Mouse (Mus musculus): Measurements from ENCODE around the gene P2ry12. TPM values are rescaled to one million over a fixed set of nuclear protein-coding genes. Genes with fewer than 3 reads are reported as not detected.

Gene P2ry12
- polyA plus RNA-seq, 2 experiments: 1.2 to 1.9 TPM

DNA sequence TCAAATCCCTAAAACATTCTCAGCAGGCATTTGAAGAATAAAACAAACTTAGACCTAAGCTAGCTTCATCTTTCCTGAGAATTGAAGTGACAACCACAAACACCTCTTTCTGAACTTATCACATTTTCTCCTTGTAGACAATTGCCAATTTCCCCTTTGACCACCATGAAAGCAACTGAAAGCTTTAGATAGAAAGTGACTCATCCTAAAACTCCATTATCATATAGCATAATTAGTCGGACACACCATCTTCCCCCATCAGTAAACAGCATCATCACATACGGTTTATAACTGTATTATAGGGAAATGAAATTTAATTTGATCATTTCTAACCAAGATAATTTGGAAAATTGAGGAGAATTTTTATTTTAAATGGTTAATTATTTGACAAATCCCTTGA, 40.4 kb downstream of the P2ry12 start:
- Histone ChIP-seq H3K9me3 (ENCODE audit: control insufficient read depth, low read length) (no peaks in the 10 kb centered on the region), H3K36me3 (replicated peaks; ENCODE audit: control insufficient read depth, insufficient read depth, low read depth) (no peaks in the 10 kb centered on the region), H3K27ac (no peak overlapping the region), H3K4me2 (ENCODE audit: low read depth) (no peak overlapping the region), H3K4me1 (replicated peaks; ENCODE audit: control insufficient read depth in 2 of 2, insufficient read depth in 2 of 2, low read length in 1 of 2) (no peaks in the 10 kb centered on the region), H3K9ac (replicated peaks) (no peak overlapping the region), H3K27me3 (ENCODE audit: control insufficient read depth, insufficient read depth, low read length) (no peaks in the 10 kb centered on the region), H3K4me3 (ENCODE audit: insufficient read depth in 1 of 2, low read depth in 2 of 2, low read length in 2 of 2) (no peak overlapping the region)
- TF ChIP-seq EP300 (IDR thresholded peaks at IDR 0.05; ENCODE audit: low read depth): no peak
- TF ChIP-seq CTCF (IDR thresholded peaks at IDR 0.05; ENCODE audit: low read depth): no peak
- DNase-seq (ENCODE audit: low read depth in 3 of 3, low spot score in 3 of 3) (no peak), ATAC-seq (ENCODE audit: insufficient read depth) (no peak)
- WGBS (ENCODE audit: insufficient replicate concordance): 38% methylated on average over 2 of the region's 2 CpGs

DNA sequence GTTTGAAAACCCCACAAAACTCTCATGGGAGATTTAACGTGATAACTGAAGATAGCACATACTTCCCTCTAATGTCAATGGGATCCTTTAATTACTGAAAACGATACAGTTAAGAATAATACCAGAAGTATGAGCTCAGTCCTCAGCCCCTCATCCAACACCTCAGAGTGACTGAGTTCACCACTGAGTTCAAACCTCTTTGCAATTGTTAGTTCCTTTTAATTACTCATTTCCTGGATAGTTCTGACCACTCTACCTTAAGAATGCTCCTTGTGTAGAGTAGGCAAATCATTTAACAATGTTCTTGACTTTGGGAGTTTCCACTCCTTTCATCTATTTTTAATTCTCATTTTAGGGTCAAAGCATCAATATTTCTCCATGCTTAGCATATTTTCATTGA, 43.3 kb downstream of the P2ry12 start:
- H3K27ac ChIP-seq: no peak overlapping the region
- no peaks in the 10 kb centered on the region for H3K36me3 ChIP-seq (replicated peaks; ENCODE audit: control insufficient read depth, insufficient read depth, low read depth)
- no peaks in the 10 kb centered on the region for H3K27me3 ChIP-seq (ENCODE audit: control insufficient read depth, insufficient read depth, low read length)
- 66% methylated on average over 2 of the region's 2 CpGs for WGBS (ENCODE audit: insufficient replicate concordance)
- H3K4me1 ChIP-seq (replicated peaks; ENCODE audit: control insufficient read depth in 2 of 2, insufficient read depth in 2 of 2, low read length in 1 of 2): no peaks in the 10 kb centered on the region
- no peak overlapping the region for H3K9ac ChIP-seq (replicated peaks)
- H3K4me3 ChIP-seq (ENCODE audit: insufficient read depth in 1 of 2, low read depth in 2 of 2, low read length in 2 of 2): no peak overlapping the region
- no peak for TF ChIP-seq CTCF (IDR thresholded peaks at IDR 0.05; ENCODE audit: low read depth)
- DNase-seq (ENCODE audit: low read depth in 3 of 3, low spot score in 3 of 3) (no peak), ATAC-seq (ENCODE audit: insufficient read depth) (no peak)
- no peak overlapping the region for H3K4me2 ChIP-seq (ENCODE audit: low read depth)
- H3K9me3 ChIP-seq (ENCODE audit: control insufficient read depth, low read length): no peaks in the 10 kb centered on the region

- no peak overlapping the region for H3K27ac ChIP-seq
- no peaks in the 10 kb centered on the region for H3K4me1 ChIP-seq (replicated peaks; ENCODE audit: control insufficient read depth in 2 of 2, insufficient read depth in 2 of 2, low read length in 1 of 2)
- H3K4me2 ChIP-seq (ENCODE audit: low read depth): no peak overlapping the region
- TF ChIP-seq EP300 (IDR thresholded peaks at IDR 0.05; ENCODE audit: low read depth) (no peak), CTCF (IDR thresholded peaks at IDR 0.05; ENCODE audit: low read depth) (no peak)
- no peak for DNase-seq (ENCODE audit: low read depth in 3 of 3, low spot score in 3 of 3)
- no peak overlapping the region for H3K4me3 ChIP-seq (ENCODE audit: insufficient read depth in 1 of 2, low read depth in 2 of 2, low read length in 2 of 2)
- H3K36me3 ChIP-seq (replicated peaks; ENCODE audit: control insufficient read depth, insufficient read depth, low read depth): no peaks in the 10 kb centered on the region
- no peak overlapping the region for H3K9ac ChIP-seq (replicated peaks)
- ATAC-seq (ENCODE audit: insufficient read depth): no peak
- no peaks in the 10 kb centered on the region for H3K9me3 ChIP-seq (ENCODE audit: control insufficient read depth, low read length)
- H3K27me3 ChIP-seq (ENCODE audit: control insufficient read depth, insufficient read depth, low read length): no peaks in the 10 kb centered on the region
- WGBS (ENCODE audit: insufficient replicate concordance): 69% methylated on average over 10 of the region's 10 CpGs
Observed at GRCm38 (mm10) chr3:59217211-59217610, 45.5 kb downstream of the P2ry12 start.

DNA sequence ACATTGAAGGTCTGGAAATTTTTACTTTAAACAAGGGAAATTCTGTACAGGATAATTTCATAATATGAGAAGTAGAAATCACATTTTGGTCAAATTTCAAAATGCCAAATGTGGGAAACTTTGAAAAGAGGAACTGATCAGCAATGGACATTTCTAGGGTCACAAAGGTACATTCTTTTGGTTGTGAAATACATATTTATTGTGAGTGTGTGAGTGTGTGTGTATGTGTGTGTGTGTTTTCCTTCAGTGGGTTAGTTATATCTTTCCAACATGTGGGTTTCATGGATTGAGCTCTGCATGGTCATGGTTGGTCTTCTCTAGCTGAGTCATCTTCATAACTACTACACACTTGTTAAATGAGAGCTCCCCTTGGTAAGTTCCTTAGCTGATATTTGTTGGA, 50.3 kb downstream of the P2ry12 start:
- H3K9ac ChIP-seq (replicated peaks): no peak overlapping the region
- H3K4me2 ChIP-seq (ENCODE audit: low read depth): no peak overlapping the region
- DNase-seq (ENCODE audit: low read depth in 3 of 3, low spot score in 3 of 3) (no peak), ATAC-seq (ENCODE audit: insufficient read depth) (no peak)
- H3K27me3 ChIP-seq (ENCODE audit: control insufficient read depth, insufficient read depth, low read length): no peaks in the 10 kb centered on the region
- no peaks in the 10 kb centered on the region for H3K36me3 ChIP-seq (replicated peaks; ENCODE audit: control insufficient read depth, insufficient read depth, low read depth)
- TF ChIP-seq CTCF (IDR thresholded peaks at IDR 0.05; ENCODE audit: low read depth) (no peak), EP300 (IDR thresholded peaks at IDR 0.05; ENCODE audit: low read depth) (no peak)
- H3K4me3 ChIP-seq (ENCODE audit: insufficient read depth in 1 of 2, low read depth in 2 of 2, low read length in 2 of 2): no peak overlapping the region
- H3K27ac ChIP-seq: no peak overlapping the region
- H3K9me3 ChIP-seq (ENCODE audit: control insufficient read depth, low read length): no peaks in the 10 kb centered on the region
- H3K4me1 ChIP-seq (replicated peaks; ENCODE audit: control insufficient read depth in 2 of 2, insufficient read depth in 2 of 2, low read length in 1 of 2): peaks cover 0 to 2% of the 10 kb centered on the region in 2 experiments; a peak in 1 of 4 replicates

GRCm38 (mm10) chr3:59211784-59212183, 50.9 kb downstream of the P2ry12 start:
- 38% methylated on average over 8 of the region's 8 CpGs for WGBS (ENCODE audit: insufficient replicate concordance)
- DNase-seq (ENCODE audit: low read depth in 3 of 3, low spot score in 3 of 3) (no peak), ATAC-seq (ENCODE audit: insufficient read depth) (no peak)
- Histone ChIP-seq H3K27me3 (ENCODE audit: control insufficient read depth, insufficient read depth, low read length) (no peaks in the 10 kb centered on the region), H3K4me1 (replicated peaks; ENCODE audit: control insufficient read depth in 2 of 2, insufficient read depth in 2 of 2, low read length in 1 of 2) (peaks cover 0 to 2% of the 10 kb centered on the region in 2 experiments; a peak in 1 of 4 replicates), H3K9ac (replicated peaks) (no peak overlapping the region), H3K9me3 (ENCODE audit: control insufficient read depth, low read length) (no peaks in the 10 kb centered on the region), H3K27ac (no peak overlapping the region), H3K4me2 (ENCODE audit: low read depth) (no peak overlapping the region), H3K36me3 (replicated peaks; ENCODE audit: control insufficient read depth, insufficient read depth, low read depth) (no peaks in the 10 kb centered on the region), H3K4me3 (ENCODE audit: insufficient read depth in 1 of 2, low read depth in 2 of 2, low read length in 2 of 2) (no peak overlapping the region)
- TF ChIP-seq CTCF (IDR thresholded peaks at IDR 0.05; ENCODE audit: low read depth): no peak
- no peak for TF ChIP-seq EP300 (IDR thresholded peaks at IDR 0.05; ENCODE audit: low read depth)

Measured in liver, embryonic 14.5 days (tissue).